Mouse (Mus musculus) lung, postnatal 0 days (tissue): ENCODE results near the gene Ptpn13. TPM values are rescaled to one million over a fixed set of nuclear protein-coding genes. Genes with fewer than 3 reads are reported as not detected.

Source experiments
- ATAC-seq: fragments of 200-750 bp; cut with Nextera tagmentation; 2 replicates; pipeline ENCODE4 v1.8.0; 2017; ENCODE audit warnings: moderate library complexity
- DNase-seq: peaks from one replicate; pipeline ENCODE4 v3.0.0-alpha.2; 2016; ENCODE audit warnings: low spot score
- H3K27ac ChIP-seq: fragments of 300-500 bp; sonication (generic); 2 replicates; pipeline ENCODE4 v1.5.1; 2014; ENCODE audit warnings: antibody characterized with exemption, mild to moderate bottlenecking, low read length, mixed read lengths
- H3K27me3 ChIP-seq: fragments of 300-500 bp; sonication (generic); replicated peaks from 2 replicates; pipeline ENCODE4 v1.6.1; 2014; ENCODE audit warnings: low read length, mixed read lengths; ENCODE audit not compliant: insufficient read depth
- H3K36me3 ChIP-seq: fragments of 300-500 bp; sonication (generic); 2 replicates; pipeline ENCODE4 v1.6.1; 2014; ENCODE audit warnings: low read length, mixed read lengths; ENCODE audit not compliant: insufficient read depth
- H3K4me1 ChIP-seq: fragments of 300-500 bp; sonication (generic); 2 replicates; pipeline ENCODE4 v1.6.1; 2014; ENCODE audit warnings: antibody characterized with exemption, low read depth, low read length, mixed read lengths; ENCODE audit not compliant: insufficient read depth
- H3K4me2 ChIP-seq: fragments of 300-500 bp; sonication (generic); replicated peaks from 2 replicates; pipeline ENCODE4 v1.6.1; 2014; ENCODE audit warnings: low read depth, mild to moderate bottlenecking, low read length, moderate library complexity, mixed read lengths
- H3K4me3 ChIP-seq: fragments of 300-500 bp; sonication (generic); 2 replicates; pipeline ENCODE4 v1.5.1; 2014; ENCODE audit warnings: low read depth, low read length
- H3K9ac ChIP-seq: fragments of 300-500 bp; sonication (generic); replicated peaks from 2 replicates; pipeline ENCODE4 v1.6.1; 2014; ENCODE audit warnings: low read depth, mild to moderate bottlenecking
- H3K9me3 ChIP-seq: fragments of 300-500 bp; sonication (generic); 2 replicates; pipeline ENCODE4 v1.6.1; 2016; ENCODE audit warnings: low read length, mixed read lengths
- CTCF ChIP-seq: IDR thresholded peaks from 2 replicates; pipeline ENCODE4 v1.5.1; 2016; ENCODE audit warnings: antibody characterized with exemption, mild to moderate bottlenecking
- EP300 ChIP-seq: IDR thresholded peaks from 2 replicates; pipeline ENCODE4 v1.6.1; 2016; ENCODE audit warnings: antibody characterized with exemption, mild to moderate bottlenecking, control low read depth
- WGBS: fragments of 180-500 bp; shearing (Covaris S2); extraction: QIAGEN DNeasy Blood & Tissue Kit; methylation state at CpG from one replicate; pipeline ENCODE4 v1.1.7; 2014; 5-methylcytosine and 5-hydroxymethylcytosine counted together
- polyA plus RNA-seq: library from polyadenylated mRNA; unstranded; fragments of >200 nt; fragmentation: Nextera tagmentation; extraction: Ambion mirVana; gene quantifications from 2 replicates; pipeline ENCODE4 v1.2.1, GENCODE M21; 2015

The Ptpn13 gene
- polyA plus RNA-seq, 1 experiment from 2014 or later: 8.9 TPM

GRCm38 (mm10) chr5:103474259-103474658 is 49.3 kb downstream of the Ptpn13 start:
- Histone ChIP-seq H3K36me3 (no peaks in the 10 kb centered on the region), H3K27me3 (no peaks in the 10 kb centered on the region), H3K27ac (no peak overlapping the region), H3K4me2 (no peak overlapping the region), H3K4me3 (no peak overlapping the region), H3K4me1 (no peaks in the 10 kb centered on the region), H3K9me3 (no peaks in the 10 kb centered on the region), H3K9ac (no peak overlapping the region)
- TF ChIP-seq CTCF (no peak), EP300 (no peak)
- ATAC-seq (no peak), DNase-seq (no peak)
- 77% methylated on average over 4 of the region's 4 CpGs for WGBS

- Histone ChIP-seq H3K27ac (no peak overlapping the region), H3K4me2 (no peak overlapping the region), H3K9ac (no peak overlapping the region), H3K4me1 (no peaks in the 10 kb centered on the region), H3K27me3 (no peaks in the 10 kb centered on the region), H3K9me3 (no peaks in the 10 kb centered on the region), H3K36me3 (no peaks in the 10 kb centered on the region), H3K4me3 (no peak overlapping the region)
- DNase-seq: no peak
- TF ChIP-seq EP300: no peak
- no peak for TF ChIP-seq CTCF
- ATAC-seq: no peak
- 80% methylated on average over 5 of the region's 5 CpGs for WGBS
Measured at GRCm38 (mm10) chr5:103475503-103475902, 50.5 kb downstream of the Ptpn13 start.

GRCm38 (mm10) chr5:103479503-103479902 is 54.5 kb downstream of the Ptpn13 start:
- Histone ChIP-seq H3K9ac (no peak overlapping the region), H3K36me3 (no peaks in the 10 kb centered on the region), H3K4me2 (no peak overlapping the region), H3K4me3 (no peak overlapping the region), H3K9me3 (0 out of 2 replicates have a peak, but pooled peaks cover 3% of the 10 kb centered on the region), H3K27me3 (no peaks in the 10 kb centered on the region), H3K27ac (no peak overlapping the region), H3K4me1 (no peaks in the 10 kb centered on the region)
- DNase-seq (no peak), ATAC-seq (no peak)
- no peak for TF ChIP-seq CTCF
- TF ChIP-seq EP300: no peak
- 64% methylated on average over 5 of the region's 5 CpGs for WGBS

DNA sequence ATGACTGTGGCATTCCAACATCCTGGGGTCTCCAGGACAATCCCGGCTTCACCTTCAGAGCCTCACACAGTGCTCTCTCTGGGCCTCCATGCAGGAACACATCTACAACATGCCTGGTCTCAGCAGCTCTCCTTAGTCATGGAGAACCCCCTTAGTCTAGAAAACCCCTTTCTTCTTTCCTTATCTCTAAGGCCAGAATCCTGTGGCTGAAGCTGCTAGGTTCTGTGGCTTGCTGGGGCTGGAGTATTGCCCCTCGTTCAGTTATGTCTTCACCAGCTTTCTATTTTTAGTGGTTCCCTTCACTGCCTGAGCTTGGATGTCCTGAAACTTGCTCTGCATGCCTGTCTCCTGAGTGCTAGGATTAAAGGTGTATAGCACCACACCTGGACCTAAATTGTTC is 56.2 kb downstream of the Ptpn13 start:
- Histone ChIP-seq H3K4me2 (no peak overlapping the region), H3K9ac (no peak overlapping the region), H3K27ac (no peak overlapping the region), H3K27me3 (no peaks in the 10 kb centered on the region), H3K9me3 (0 out of 2 replicates have a peak, but pooled peaks cover 3% of the 10 kb centered on the region), H3K4me1 (no peaks in the 10 kb centered on the region), H3K36me3 (no peaks in the 10 kb centered on the region), H3K4me3 (no peak overlapping the region)
- no peak for TF ChIP-seq CTCF
- TF ChIP-seq EP300: no peak
- 73% methylated on average over 2 of the region's 2 CpGs for WGBS
- ATAC-seq (no peak), DNase-seq (no peak)

DNA sequence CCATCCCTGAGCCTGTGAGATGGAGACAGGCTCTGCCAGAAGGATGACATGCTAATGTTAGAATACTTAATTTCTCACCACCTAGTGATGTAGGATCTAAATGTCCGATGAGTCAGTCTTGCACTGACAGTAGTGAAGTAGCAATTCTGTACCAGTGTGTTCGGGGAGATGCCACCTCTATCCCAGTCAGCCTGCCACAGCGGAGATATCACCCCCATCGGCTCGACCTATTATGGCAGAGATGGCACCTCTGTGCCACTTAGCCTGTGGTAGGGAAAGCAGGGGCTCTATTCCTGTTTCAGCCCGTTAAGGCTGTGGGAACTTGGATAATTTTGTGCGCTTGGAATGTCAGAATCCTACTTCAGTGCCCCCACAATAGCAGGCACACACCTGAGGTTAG is 62.0 kb downstream of the Ptpn13 start:
- Histone ChIP-seq H3K9ac (no peak overlapping the region), H3K4me3 (no peak overlapping the region), H3K36me3 (no peaks in the 10 kb centered on the region), H3K27ac (no peak overlapping the region), H3K4me2 (no peak overlapping the region), H3K9me3 (0 out of 2 replicates have a peak, but pooled peaks cover 3% of the 10 kb centered on the region), H3K4me1 (no peaks in the 10 kb centered on the region), H3K27me3 (no peaks in the 10 kb centered on the region)
- DNase-seq: no peak
- WGBS: 86% methylated on average over 7 of the region's 7 CpGs
- TF ChIP-seq EP300 (no peak), CTCF (no peak)
- no peak for ATAC-seq

GRCm38 (mm10) chr5:103490964-103491363 is 66.0 kb downstream of the Ptpn13 start:
- TF ChIP-seq EP300 (no peak), CTCF (no peak)
- ATAC-seq (no peak), DNase-seq (no peak)
- Histone ChIP-seq H3K36me3 (no peaks in the 10 kb centered on the region), H3K27me3 (no peaks in the 10 kb centered on the region), H3K4me1 (no peaks in the 10 kb centered on the region), H3K4me2 (no peak overlapping the region), H3K9me3 (no peaks in the 10 kb centered on the region), H3K9ac (no peak overlapping the region), H3K27ac (no peak overlapping the region), H3K4me3 (no peak overlapping the region)
- 87% methylated on average over 8 of the region's 8 CpGs for WGBS

DNA sequence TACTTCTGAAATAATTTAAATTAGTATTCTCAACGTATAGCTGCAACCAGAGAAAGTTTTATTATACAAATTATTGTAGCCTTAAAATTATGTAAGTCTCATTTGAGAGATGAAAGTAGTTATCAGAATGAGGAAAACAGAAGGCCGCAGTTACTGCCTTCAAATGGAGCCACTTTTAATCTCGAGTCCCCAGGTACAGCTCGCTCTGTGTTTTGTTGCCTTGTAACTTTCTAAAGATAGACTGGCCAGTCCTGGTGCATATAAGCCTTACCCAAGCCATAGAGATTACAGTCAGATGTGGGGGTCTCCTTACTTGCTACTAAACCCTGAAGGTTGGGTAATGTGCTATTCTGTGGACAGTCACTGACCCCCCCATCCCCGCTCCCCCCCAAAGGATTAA is 66.8 kb downstream of the Ptpn13 start:
- TF ChIP-seq CTCF: no peak
- no peak for TF ChIP-seq EP300
- Histone ChIP-seq H3K9me3 (no peaks in the 10 kb centered on the region), H3K4me3 (no peak overlapping the region), H3K36me3 (no peaks in the 10 kb centered on the region), H3K27me3 (no peaks in the 10 kb centered on the region), H3K27ac (no peak overlapping the region), H3K9ac (no peak overlapping the region), H3K4me2 (no peak overlapping the region), H3K4me1 (no peaks in the 10 kb centered on the region)
- 91% methylated on average over 5 of the region's 5 CpGs for WGBS
- DNase-seq: no peak
- no peak for ATAC-seq
